Mouse (Mus musculus) intestine, embryonic 16.5 days (tissue): ENCODE data around the gene Ube2v1. TPM values are rescaled to one million over a fixed set of nuclear protein-coding genes. Genes with fewer than 3 reads are reported as not detected.

ENCODE experiments used
- ATAC-seq: fragments of 200-750 bp; cut with Nextera tagmentation; 2 replicates; pipeline ENCODE4 v1.8.0; 2017; ENCODE audit warnings: moderate TSS enrichment, moderate library complexity
- H3K27ac ChIP-seq: fragments of 300-500 bp; sonication (generic); 2 replicates; pipeline ENCODE4 v1.5.1; 2014; ENCODE audit warnings: mild to moderate bottlenecking, low read length
- H3K27me3 ChIP-seq: fragments of 300-500 bp; sonication (generic); replicated peaks from 2 replicates; pipeline ENCODE4 v1.6.1; 2014; ENCODE audit warnings: low read length, control low read depth, mixed read lengths; ENCODE audit not compliant: control insufficient read depth, insufficient read depth
- H3K36me3 ChIP-seq: fragments of 300-500 bp; sonication (generic); 2 replicates; pipeline ENCODE4 v1.6.1; 2014; ENCODE audit warnings: low read length, control low read depth; ENCODE audit not compliant: control insufficient read depth, insufficient read depth
- H3K4me1 ChIP-seq: fragments of 300-500 bp; sonication (generic); 2 replicates; pipeline ENCODE4 v1.6.1; 2014; ENCODE audit warnings: low read length, control low read depth, mixed read lengths; ENCODE audit not compliant: control insufficient read depth, insufficient read depth
- H3K4me2 ChIP-seq: fragments of 300-500 bp; sonication (generic); 2 replicates; pipeline ENCODE4 v1.6.1; 2014; ENCODE audit warnings: low read depth, low read length, control low read depth
- H3K4me3 ChIP-seq: fragments of 300-500 bp; sonication (generic); 2 replicates; pipeline ENCODE4 v1.5.1; 2014; ENCODE audit warnings: mild to moderate bottlenecking, low read length
- H3K9ac ChIP-seq: fragments of 300-500 bp; sonication (generic); 2 replicates; pipeline ENCODE4 v1.6.1; 2014; ENCODE audit warnings: low read depth, low read length
- H3K9me3 ChIP-seq: fragments of 300-500 bp; sonication (generic); 2 replicates; pipeline ENCODE4 v1.6.1; 2016; ENCODE audit warnings: low read length, control low read depth; ENCODE audit not compliant: control insufficient read depth
- WGBS: fragments of 180-500 bp; shearing (Covaris S2); extraction: QIAGEN DNeasy Blood & Tissue Kit; methylation state at CpG from one replicate; pipeline ENCODE4 v1.1.7; 2014; 5-methylcytosine and 5-hydroxymethylcytosine counted together
- polyA plus RNA-seq: library from polyadenylated mRNA; unstranded; fragments of >200 nt; fragmentation: Nextera tagmentation; extraction: Ambion mirVana; gene quantifications from 2 replicates; pipeline ENCODE4 v1.2.1, GENCODE M21; 2015

Ube2v1 gene
- polyA plus RNA-seq, 1 experiment from 2014 or later, result 293 TPM

DNA sequence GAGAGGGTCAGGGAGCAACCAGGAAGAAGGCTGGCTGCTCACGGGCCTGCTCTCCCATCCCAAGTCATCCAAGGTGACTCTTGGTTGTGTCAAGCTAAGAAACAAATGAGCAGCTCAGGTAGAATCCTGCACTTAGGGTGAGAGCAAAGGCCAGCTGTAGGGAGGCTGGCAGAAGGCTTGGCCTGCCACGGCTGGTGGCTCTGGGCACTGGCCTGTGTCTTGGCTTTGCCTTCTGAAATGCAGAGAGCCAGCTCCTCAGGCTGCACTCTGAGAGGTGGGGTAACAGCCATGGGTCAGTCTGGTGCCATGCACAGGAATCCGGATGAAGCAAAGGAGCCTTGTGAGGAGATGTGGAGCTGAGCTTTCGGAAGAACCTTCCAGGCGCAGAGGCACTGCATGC, 36.5 kb upstream of the Ube2v1 start:
- Histone ChIP-seq H3K36me3 (no peaks in the 10 kb centered on the region), H3K4me1 (peaks cover 15% of the 10 kb centered on the region), H3K4me3 (no peak overlapping the region), H3K27ac (no peak overlapping the region), H3K9me3 (no peaks in the 10 kb centered on the region), H3K4me2 (no peak overlapping the region), H3K9ac (no peak overlapping the region), H3K27me3 (no peaks in the 10 kb centered on the region)
- ATAC-seq, result no peak
- 83% methylated on average over 5 of the region's 5 CpGs for WGBS

DNA sequence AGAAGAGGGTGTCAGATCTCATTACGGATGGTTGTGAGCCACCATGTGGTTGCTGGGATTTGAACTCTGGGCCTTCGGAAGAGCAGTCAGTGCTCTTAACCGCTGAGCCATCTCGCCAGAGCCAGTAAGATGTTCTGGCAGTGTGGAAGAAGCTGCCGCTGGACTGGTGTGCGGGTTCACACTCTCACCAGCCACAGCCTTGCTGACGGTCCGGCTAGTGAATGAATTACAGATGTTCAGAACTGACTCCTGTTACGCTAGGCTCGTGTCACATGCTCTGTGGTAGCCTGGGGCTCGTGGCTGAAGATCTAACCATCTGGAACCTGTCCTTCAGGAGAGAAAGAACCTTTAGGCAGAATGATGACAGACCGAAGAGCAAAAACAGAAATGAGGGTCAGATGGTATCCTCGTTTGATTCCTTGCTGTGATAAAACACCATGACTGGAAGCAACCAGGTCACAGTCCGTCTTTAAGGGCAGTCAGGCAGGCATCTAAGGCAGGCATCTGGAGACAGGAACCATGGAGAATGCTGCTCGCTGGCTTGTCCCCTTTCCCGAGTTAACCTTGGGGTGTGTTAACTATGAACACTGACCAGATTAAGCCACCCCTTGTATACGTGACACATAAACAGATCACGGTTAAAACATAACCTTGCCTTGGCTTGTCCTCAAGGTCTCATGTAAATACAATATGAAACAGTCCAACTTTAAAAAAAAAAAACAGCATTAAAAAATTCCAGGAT, 34.2 kb upstream of the Ube2v1 start:
- Histone ChIP-seq H3K9me3 (no peaks in the 10 kb centered on the region), H3K9ac (no peak overlapping the region), H3K4me1 (peaks cover 11% of the 10 kb centered on the region), H3K4me3 (no peak overlapping the region), H3K36me3 (no peaks in the 10 kb centered on the region), H3K27me3 (no peaks in the 10 kb centered on the region), H3K27ac (no peak overlapping the region), H3K4me2 (no peak overlapping the region)
- no peak for ATAC-seq
- 80% methylated on average over 18 of the region's 18 CpGs for WGBS

DNA sequence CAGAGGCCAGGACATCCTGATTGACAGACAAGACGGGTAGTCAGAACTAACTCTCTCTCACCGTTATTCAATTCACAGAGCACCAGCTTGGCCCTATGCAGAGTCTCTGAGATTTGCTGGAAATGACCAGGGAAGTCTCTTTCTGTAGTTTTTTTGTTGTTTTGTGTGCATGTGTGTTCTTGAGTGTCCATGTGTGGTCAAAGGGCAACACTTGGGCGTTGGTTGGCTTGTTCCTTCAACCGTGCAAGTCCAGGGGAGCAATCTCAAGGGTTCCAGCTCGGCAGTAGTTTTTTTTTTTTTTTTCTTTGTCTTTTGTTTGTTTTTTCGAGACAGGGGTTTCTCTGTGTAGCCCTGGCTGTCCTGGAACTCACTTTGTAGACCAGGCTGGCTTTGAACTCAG, 30.8 kb upstream of the Ube2v1 start:
- Histone ChIP-seq H3K9ac (no peak overlapping the region), H3K4me3 (no peak overlapping the region), H3K4me2 (no peak overlapping the region), H3K27ac (no peak overlapping the region), H3K9me3 (no peaks in the 10 kb centered on the region), H3K27me3 (no peaks in the 10 kb centered on the region), H3K4me1 (peaks cover 34% of the 10 kb centered on the region), H3K36me3 (peaks cover under 1% of the 10 kb centered on the region; the same call in 1 of the 2 replicates)
- no peak for ATAC-seq
- WGBS, result 52% methylated on average over 6 of the region's 6 CpGs

DNA sequence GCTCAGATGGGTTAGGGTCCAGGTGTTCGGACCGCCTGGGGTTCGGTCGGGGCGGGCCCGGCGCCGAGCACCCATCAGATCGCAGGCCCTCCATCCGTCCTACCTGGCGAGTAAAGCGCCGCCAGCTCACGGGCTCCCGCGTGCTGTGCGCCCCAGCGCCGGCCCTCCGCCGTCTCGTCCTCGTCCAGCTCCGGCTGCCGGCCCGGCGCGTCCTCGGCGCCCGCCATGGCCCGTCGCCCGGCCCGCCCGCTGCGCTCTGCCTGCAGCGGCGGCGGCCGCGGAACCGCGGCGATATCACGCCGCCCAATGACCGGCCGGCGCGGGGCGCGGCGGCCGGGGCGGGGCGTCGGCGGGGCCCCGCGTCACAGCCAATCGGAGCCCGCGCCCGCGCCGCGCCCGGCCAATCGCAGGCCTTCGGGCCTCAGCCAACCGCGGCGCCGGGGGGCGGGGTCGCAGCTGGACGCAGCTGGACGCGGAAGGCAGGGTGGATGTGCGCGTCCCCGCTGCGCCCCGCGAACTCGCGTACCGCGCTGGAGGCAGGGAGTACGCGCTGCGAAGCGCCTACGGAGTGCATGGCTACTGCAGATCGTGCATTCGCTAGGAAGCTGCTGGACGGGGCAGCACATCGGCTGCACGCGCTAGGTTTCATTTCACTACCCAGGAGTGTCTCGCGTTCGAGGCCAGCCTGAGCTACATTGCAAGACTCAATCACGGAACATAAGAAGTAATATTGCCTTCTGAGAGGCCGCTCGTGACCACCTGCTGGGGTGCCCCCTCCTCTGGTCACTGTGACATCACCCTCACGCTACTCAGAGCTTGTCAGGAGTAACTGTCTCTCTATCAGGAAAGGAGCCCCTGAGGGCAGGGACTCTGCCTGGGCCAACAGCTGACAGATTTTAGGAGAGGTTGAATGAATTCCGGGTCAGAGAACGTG, 29.6 kb upstream of the Ube2v1 start, which contains the start of gene Gm20431:
Gm20431 (minus strand) TSS at position 227 of the 934 bp plus-strand sequence.
- Histone ChIP-seq H3K4me2 (peak within 1 kb of the TSS; percentile 90), H3K4me1 (peaks cover 34% of the 10 kb centered on the region), H3K9ac (peak within 1 kb of the TSS; percentile 91), H3K36me3 (peaks cover 2% of the 10 kb centered on the region; the same call in 1 of the 2 replicates), H3K9me3 (no peaks in the 10 kb centered on the region), H3K27me3 (no peaks in the 10 kb centered on the region), H3K27ac (peak within 1 kb of the TSS; percentile 71), H3K4me3 (peak within 1 kb of the TSS; percentile 83)
- under 1% methylated on average over 107 of the region's 110 CpGs for WGBS
- peak; percentile 96 for ATAC-seq

DNA sequence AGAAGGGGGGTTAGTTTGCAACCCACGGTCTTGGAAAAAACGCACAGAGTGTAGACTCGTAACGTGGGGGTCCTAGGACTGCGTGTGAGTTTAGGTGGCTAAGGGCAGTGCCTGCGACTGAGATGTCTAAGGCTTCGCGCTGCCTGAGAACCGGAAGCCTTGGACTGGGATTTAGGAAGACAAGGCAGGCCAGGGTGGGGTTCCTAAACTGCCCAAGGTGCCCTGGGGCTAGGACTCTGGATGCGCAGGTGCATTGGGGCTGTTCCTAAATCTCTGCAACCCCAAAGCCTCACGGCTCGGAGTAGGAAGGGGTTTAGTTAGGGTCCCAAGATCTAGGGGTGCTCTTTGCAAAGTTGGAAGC, 28.7 kb upstream of the Ube2v1 start:
- peaks cover 34% of the 10 kb centered on the region for H3K4me1 ChIP-seq
- 2% methylated on average over 12 of the region's 12 CpGs for WGBS

DNA sequence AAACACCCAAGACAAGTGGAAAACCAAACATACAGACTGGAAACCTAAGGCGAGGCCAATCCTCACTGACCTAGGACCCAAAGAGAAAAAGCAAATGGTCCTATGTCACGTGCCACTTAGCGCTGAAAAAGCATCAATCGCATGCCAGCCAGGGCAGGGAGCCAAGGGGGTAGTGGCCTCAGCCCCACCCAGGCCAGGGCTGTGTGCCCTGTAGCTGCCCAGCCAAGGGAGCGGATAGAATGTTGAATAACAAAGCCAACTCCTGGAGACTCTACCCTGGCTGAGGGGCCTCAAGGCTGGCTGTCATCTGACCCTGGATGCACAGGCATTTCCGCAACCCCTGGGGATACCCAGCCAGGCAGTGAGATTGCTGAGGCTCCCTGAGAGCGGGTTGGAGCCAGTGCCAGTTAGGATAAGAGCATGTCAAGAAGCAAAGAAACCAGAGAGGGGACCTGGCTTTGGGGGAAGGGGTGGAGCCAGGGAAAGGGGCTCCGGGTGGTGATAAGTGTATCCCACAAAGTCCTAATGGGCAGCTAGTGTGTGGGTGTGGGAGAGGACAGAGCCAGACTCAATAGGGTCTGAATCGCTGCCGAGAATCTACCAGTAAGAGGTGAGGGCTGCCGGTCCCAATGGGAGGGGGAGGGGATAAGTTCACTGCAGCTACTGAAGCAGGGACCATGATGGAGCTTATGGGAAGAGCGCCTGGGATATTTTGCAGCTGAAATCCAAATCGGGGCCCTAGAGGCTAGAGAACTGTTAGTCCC, 28.1 kb upstream of the Ube2v1 start:
- ATAC-seq, result peak; percentile 21; the same call in 1 of the 2 replicates
- H3K4me1 ChIP-seq, result peaks cover 34% of the 10 kb centered on the region
- H3K27ac ChIP-seq, result peak overlapping the region; percentile 39
- no peaks in the 10 kb centered on the region for H3K9me3 ChIP-seq
- peaks cover 2% of the 10 kb centered on the region; the same call in 1 of the 2 replicates for H3K36me3 ChIP-seq
- WGBS, result 25% methylated on average over 13 of the region's 13 CpGs
- H3K4me3 ChIP-seq, result peak overlapping the region; percentile 83
- H3K9ac ChIP-seq, result peak overlapping the region; percentile 91
- H3K4me2 ChIP-seq, result peak overlapping the region; percentile 90
- no peaks in the 10 kb centered on the region for H3K27me3 ChIP-seq

More for the DNA sequence above, 28.7 kb upstream of the Ube2v1 start:
- H3K9me3 ChIP-seq, result no peaks in the 10 kb centered on the region
- H3K36me3 ChIP-seq, result peaks cover 2% of the 10 kb centered on the region; the same call in 1 of the 2 replicates
- ATAC-seq, result no peak
- H3K9ac ChIP-seq, result peak overlapping the region; percentile 91
- H3K4me3 ChIP-seq, result peak overlapping the region; percentile 83
- no peaks in the 10 kb centered on the region for H3K27me3 ChIP-seq
- H3K27ac ChIP-seq, result 0 out of 2 replicates have a peak overlapping the region, but pooled peaks have one; percentile 39
- peak overlapping the region; percentile 90 for H3K4me2 ChIP-seq

DNA sequence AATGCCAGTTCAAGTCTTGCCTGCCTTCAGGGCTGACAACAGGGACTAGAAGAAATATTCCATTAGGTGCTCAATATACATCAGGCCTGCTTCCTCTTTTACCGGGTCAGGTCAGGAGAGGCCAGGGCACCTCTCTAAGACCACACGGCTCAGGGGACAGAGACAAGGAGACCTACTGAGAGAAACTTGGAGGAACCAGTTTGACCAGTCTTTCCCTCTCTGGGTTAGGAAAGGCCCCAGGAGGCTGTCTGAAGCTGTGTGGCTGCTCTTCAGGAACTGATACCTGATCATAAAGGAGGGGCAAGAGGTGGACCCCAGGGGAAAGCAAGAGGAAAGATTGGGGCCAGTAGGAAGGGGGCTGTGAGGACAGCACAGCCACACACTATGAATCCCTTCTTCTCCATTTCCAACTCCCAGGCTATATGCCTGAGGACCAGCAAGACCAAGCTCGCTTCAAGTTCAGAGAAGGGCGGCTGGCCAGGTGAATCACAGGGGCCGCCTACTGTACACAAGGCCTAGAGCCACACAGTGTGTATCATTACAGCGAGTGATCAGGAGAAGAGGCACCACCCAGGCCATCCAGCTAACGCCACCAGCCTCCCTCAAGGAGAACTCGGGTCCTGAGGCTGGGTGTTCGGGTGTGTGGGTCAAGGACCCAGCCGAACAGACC, 27.4 kb upstream of the Ube2v1 start:
- Histone ChIP-seq H3K4me1 (peaks cover 34% of the 10 kb centered on the region), H3K9ac (peak overlapping the region; percentile 91), H3K4me2 (peak overlapping the region; percentile 90), H3K27ac (peak overlapping the region; percentile 39), H3K4me3 (peak overlapping the region; percentile 83), H3K9me3 (no peaks in the 10 kb centered on the region), H3K27me3 (no peaks in the 10 kb centered on the region; the same call in 1 of the 2 replicates), H3K36me3 (peaks cover 2% of the 10 kb centered on the region; the same call in 1 of the 2 replicates)
- ATAC-seq, result peak; percentile 47
- 47% methylated on average over 10 of the region's 10 CpGs for WGBS

DNA sequence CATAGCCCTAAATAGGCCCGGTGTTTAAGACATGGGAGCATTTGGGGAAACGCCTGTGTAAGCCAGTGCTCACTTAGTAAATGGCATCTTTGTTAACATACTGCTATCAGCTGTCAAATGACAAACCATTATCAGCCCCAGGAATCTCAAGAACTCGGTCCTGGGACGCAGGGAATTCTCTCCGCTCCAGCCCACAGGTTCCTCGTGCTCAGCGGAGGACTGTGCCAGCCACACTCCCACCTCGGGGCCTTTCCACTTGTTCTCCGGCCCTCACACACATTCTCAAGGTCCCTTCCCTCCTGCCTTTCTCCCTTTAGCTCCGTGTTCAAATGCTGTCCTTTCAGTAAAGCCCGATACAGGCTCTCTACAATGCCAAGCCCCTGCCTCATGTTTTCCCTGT, 26.8 kb upstream of the Ube2v1 start:
- H3K27ac ChIP-seq, result no peak overlapping the region
- ATAC-seq, result no peak
- H3K4me1 ChIP-seq, result peaks cover 34% of the 10 kb centered on the region
- H3K27me3 ChIP-seq, result no peaks in the 10 kb centered on the region; the same call in 1 of the 2 replicates
- WGBS, result 53% methylated on average over 11 of the region's 11 CpGs
- no peaks in the 10 kb centered on the region for H3K9me3 ChIP-seq
- H3K36me3 ChIP-seq, result peaks cover 2% of the 10 kb centered on the region; the same call in 1 of the 2 replicates
- peak overlapping the region; percentile 90 for H3K4me2 ChIP-seq
- peak overlapping the region; percentile 47; the same call in 1 of the 2 replicates for H3K9ac ChIP-seq
- H3K4me3 ChIP-seq, result 0 out of 2 replicates have a peak overlapping the region, but pooled peaks have one; percentile 2
